Mouse (Mus musculus) spleen, adult 18-20 months (tissue): ENCODE data around the gene Secisbp2.
"Not testable (repeated sequence)": the region's sequence is repeated elsewhere in the genome, so short reads cannot be mapped to it uniquely, and the experiment has no call there.

Experiments
- DNase-seq, 2 experiments: peaks; one replicate each; pipeline ENCODE4 v3.0.0; 2022; ENCODE audit warnings: mixed read lengths in 2 of 2

Secisbp2 gene

DNA sequence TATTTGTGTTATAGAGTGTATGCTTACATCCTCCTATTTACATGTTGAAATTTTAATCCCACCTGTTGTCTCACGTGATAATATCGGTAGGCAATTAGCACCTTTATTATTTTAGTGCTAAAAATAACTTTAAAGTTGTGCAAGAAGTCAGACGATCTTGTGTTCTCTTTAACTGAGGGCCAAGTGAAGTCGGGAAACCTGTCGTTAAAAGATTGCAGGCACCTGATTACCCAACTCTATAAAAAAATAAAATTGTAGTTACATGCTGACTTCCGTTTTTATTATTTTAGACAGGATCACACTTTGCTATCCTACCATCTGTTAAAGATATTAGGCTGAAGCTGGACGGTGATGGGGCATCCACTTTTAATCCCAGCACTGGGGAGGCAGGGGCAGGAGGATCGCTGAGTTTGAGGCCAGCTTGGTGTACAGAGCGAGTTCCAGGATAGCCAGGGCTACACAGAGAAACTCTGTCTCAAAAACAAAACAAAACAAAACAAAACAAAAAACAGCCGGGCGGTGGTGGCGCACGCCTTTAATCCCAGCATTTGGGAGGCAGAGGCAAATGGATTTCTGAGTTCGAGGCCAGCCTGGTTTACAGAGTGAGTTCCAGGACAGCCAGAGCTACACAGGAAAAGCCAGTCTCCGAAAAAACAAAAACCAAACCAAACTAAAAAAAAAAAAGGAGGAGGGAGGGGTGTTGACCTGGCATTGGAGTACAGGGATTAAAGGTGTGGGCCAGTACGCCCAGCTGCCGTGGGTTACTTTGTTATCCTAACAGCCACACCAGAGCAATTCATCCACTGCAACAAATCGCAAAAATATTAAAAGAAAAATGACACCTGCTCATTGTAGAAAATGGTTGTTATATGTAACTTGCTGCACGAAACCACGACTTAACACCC is 7.3 kb upstream of the Secisbp2 start:
- no peak for DNase-seq

DNA sequence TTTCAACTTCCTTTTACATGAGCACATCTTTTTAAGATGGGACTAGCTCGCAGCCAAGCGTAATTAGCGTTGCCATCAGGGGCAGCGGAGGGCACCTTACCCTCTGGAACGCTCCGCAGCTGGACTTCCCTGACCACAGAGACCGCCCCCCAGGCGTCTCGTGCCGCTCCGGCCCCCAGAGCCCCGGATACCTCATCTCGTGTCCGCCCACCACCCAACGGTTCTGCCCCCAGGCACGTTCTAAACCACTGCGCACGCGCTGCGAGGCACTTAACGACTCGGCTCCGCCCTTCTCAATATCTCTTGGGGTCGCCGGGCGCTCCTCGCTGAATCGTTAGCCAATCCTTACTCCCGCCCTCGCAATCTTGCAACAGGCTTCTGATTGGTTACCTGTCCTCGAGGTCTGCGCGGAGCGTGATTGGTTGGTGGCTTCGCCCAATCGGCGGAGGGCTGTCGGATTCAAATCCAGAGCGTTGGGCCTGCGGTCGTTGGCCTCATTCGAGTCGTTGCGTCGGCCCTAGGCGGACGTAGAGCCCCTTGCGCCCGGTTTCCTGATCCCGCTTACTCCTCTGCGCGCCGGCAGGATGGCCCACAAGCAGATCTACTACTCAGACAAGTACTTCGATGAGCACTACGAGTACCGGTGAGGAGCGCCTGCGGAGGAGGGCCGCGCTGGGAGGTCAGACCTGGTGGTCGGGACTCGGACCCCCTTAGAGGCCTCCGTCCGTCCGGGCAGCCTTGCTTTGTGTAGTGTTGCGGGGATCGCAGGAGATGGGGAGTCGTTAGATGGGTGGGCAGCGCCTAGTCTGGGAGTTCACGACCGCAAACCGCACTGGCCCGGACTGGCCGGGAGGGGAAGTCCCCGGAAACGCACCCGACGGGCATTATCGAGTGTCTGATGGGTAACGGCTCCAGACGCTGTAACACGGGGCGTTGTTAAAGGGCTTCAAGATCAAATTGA is 6.4 kb upstream of the Secisbp2 start, which contains the start of gene Cks2:
Gene Cks2, plus strand, starts transcription at position 404 of the 961 bp plus-strand sequence.
- DNase-seq = peak; percentile 90 to 94

DNA sequence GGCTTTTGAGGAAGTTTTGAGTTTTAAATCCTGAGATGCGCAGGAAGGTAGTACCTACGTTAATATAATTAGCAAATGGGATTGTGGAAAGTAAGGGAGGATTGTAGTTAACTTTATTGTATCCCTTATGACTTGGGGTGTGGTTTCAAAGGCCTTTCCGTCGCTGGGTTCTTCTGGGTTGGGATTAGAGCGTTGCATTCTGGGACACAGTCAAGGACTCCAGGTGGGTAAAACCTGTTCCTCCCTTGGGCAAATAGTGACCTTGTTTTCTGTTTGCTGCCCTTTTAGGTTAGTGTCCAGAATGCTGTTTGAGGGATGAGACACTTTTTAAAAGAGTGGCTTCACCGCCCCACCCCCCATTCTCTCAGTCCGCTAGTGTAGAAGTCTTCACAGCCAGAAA is 5.6 kb upstream of the Secisbp2 start:
- peak in 1 of 2 experiments; percentile 3 for DNase-seq

DNA sequence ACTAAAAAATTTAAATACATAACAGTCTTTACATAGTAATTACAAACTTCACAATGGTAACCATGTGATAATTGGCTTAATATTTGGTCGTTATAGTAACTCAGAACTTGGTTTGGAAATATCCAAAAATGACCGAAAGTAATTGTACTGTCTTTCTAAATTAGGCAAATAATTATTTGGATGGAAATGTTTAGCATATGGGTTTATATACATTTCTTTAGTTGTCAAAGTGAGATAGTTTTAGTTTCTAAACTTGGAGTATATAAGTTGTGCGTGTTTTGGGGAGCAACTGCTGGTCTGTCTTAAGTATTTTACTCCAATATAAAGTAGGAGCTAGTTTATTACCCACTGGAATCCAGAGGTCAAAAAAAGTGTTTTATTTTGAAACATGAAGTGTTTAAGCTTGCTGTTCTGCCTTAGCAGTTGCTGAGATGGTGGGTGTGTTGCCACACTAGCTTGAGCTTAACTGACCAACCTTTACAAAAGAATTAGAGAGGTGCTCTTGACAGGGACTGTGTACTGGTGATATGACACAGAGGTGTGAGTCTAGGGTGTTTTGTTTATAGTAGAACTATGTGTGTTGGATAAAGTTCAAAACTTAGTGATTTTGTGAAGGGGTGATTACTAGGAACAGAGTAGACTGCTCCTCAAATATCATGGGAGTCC is 5.0 kb upstream of the Secisbp2 start:
- DNase-seq = no peak

DNA sequence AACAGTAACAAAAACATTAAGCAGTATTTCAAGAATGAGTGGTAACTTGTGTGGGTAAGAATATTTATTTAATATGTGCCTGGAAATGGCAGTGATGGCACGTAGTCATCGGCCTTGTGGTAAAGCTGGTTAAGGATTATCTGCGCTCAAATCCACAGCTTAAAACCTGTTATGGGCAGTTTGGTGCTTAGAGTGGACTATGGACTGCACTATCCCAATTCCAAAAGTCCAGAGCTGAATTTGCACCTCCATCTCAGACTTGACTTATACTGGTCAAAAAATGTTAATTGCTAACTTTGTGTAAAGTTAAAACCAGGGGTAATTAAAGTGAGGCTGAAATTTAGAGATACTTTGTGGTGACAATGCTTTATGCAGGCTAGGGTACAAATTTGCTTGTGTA is 3.7 kb upstream of the Secisbp2 start:
- DNase-seq = no peak

DNA sequence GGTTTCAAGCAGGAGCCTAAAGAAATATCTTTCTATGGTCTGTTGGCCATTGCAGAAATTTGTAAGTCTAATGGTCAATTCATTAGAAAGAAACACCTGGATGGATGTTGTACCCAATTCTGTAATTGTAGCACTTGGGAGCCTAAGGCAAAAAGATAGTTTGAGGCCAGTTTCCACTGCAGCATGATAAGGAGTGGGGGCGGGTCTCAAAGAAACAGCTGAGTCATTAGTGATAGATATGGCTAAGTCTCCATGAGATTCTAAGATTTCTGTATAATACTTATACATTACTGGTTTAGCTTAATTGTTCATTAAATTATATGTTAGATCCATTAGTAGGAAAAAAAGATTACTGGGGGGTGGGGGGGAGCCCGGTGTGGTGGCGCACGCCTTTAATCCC is 3.3 kb upstream of the Secisbp2 start:
- DNase-seq = no peak

DNA sequence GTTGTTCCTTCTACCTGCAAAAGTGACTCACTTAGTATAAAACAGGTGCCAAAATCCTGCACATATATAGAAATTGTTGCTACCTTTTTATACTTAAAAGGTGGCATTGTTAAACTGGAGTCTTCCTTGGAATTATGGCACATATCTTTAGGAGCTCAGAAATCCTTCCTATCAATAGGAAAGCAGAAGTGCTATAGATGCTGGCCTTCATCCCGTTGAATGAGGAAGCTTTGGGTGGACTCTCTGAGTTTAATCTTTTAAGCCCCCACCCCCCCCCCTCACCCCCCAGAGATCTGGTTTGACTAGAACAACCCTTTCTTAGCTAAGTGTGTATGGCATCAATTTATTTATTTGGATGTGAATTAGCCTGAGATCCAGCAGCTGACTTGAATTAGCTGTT is 1.8 kb upstream of the Secisbp2 start:
- no peak for DNase-seq

DNA sequence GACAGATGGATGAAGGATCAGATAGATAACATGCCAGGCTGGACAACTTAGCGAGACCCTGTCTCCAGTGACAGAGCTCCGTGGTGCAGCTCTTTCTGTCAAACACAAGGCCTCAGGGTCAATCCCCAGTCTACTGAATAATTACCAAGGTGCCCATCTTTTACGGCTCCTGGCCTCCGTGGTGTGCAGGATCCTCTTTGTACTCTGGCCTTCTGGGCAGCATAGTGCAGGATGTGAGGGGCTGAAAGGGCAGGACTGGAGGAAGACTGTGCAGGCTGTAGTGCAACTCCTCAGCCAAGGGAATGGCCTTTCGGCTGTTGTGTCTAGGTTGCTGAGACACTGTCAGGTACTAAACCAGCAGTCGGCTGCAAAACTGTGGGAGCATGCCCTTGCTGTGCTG is 1.7 kb downstream of the Secisbp2 start:
- DNase-seq = no peak

DNA sequence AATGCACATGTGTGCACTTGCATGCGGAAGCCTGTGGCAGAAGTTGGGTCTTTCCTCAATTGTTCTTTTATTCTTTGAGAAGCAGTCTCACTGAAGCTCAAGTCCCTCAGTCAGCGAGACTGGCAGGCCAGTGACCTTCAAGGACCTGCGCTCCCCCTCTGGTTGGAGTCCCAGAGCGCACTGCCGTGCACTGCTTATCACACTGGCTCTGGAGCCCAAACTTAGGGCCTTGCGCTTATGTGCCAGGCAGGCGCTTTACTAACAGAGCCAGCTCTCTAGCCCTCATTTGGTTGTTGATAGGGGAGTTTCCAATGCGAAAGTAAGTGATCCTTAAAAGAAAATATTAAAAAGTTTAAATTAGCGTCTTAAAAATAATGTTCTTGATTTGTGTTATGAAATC is 2.5 kb downstream of the Secisbp2 start:
- DNase-seq = no peak

DNA sequence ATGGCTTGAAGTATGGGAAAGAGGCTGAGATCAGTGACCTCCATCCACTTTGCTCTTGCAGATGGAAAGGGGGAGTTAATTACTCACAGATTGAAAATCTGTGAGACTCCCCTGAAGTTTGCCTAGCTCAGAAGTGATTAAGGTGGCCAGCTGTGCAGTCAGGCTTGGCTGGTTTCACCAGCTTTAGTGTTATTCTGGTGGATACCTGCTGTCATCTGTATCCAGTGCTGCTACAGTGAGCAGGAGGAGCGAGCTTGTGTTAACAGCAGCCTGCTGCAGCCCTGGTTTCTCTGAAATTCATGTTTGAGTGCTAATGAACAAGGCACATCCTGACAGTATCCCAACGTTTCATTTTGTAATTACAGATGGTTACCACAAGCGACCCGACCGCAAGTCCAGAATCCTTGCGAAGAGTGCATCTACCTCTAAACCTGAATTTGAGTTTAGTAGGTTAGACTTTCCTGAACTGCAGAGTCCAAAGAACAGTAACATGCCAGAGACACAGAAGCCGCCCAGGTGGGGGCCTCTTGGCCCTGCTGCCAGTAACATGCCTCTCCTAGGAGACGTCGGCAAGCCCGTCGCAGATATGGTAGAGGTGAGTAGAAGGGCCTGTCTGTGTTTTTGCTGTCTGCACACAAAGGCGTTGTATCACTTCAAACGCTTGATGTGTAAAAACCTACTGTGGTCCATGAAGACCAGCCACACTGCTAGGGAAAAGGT is 5.2 kb downstream of the Secisbp2 start:
- DNase-seq = no peak

DNA sequence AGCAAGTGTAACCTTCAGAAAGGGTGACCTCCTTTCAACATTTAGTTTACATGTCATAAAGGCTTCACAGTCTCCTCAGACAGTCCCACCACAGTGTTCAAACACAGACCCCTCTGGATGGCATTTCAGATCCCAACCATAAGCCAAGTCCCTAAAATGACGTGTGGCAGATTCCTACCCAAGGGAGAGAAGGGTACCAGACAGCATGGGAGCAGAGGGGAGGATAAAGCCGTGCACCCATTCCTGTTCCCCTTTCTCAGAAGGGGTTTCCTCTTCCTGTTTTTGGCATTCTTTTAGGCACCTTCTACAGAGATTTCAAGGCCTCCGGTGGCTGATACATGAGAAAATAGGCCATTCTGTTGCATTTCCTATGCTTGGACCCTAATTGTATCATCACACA is 6.6 kb downstream of the Secisbp2 start:
- no peak for DNase-seq

DNA sequence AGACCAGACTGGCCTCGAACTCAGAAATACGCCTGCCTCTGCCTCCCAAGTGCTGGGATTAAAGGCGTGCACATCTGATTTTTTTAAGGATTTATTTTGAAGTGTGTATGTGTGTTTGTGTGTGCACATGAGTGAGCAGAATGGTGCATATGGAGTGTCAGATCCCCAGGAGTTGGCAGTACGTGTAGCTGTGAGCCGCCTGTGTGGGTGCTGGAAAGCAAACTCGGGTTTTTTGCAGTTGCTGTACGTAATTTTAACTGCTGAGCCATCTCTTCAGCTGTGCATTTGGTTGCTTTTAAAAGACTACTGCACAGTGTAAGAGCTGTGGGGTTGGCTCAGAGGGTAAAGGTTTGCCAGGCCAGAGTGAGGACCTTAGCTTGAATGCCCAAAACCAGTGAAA is 8.1 kb downstream of the Secisbp2 start:
- no peak for DNase-seq

DNA sequence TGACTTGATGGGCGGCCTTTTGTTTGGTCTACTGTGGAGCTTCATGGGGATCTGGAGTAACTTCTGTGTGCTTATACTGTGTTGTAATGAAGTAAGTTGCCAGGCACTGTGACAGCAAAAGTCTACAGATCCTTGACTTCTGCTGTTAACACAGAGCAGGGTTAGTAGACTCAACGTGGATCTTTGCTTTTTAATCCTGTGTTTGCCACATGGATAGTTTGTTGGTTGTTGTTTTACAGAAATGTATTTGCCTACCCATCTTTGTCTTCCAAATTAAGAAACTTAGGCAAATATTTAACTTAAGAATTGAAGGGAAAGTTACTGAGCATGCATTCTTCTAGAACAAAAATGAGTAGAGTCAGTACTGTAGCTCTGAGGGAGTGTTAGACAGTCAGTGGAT is 12.1 kb downstream of the Secisbp2 start:
- no peak for DNase-seq

DNA sequence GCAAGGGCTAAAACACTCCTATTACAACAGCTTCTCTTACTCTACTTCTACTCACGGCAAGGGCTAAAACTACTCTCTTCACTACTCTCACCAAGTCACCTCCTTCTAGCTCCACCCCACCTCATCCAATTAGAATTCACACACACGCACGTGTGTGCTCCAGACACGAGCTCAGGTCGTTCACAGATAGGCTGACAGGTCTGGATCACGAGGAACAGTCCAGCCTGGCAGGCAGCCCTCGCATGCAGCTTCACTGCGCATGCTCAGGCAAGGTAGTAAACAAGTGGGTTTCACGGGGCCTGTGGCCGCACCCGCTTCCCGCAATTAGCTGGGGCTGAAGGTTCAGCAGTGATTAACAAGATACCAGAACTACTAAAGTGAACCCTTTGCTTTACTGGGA is 16.7 kb downstream of the Secisbp2 start:
- not testable (repeated sequence) for DNase-seq

DNA sequence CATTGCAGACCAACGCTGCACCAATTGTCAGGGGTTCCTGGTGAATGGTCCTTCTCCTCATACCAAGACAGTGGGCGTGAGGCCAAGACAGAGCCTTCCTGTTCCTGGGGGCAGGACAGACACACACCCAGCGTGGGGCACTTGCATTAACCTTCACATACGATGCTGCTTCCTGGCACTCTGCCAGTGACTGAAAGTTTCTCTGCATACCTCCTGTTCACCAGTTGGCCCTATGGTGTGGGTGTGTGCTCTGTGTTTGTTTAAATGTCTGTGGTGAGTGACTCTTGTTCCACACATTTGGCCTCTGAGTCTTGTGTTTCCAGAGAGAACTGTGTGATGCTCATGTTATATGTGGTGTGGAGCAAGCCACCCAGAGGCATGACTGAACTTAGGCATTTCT is 25.1 kb downstream of the Secisbp2 start:
- DNase-seq = no peak

DNA sequence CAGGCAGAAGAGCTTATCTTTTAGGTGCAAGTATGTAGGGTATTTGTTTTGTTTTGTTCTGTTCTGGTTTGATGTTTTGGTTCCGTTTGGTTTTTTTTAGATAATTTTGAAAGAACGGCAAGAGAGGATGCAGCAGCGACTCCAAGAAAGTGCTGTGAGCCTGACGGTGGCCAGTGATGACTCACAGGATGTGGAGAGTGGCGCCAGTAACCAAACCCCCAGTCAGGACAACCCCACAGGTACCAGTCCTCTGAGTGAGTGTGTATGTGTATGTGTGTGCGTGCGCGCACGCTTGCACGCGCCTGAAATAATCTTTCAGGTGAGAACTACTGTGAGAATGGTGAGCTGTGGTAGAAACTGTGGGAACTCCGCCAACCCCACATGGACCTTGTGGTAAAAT is 25.5 kb downstream of the Secisbp2 start:
- DNase-seq = no peak

DNA sequence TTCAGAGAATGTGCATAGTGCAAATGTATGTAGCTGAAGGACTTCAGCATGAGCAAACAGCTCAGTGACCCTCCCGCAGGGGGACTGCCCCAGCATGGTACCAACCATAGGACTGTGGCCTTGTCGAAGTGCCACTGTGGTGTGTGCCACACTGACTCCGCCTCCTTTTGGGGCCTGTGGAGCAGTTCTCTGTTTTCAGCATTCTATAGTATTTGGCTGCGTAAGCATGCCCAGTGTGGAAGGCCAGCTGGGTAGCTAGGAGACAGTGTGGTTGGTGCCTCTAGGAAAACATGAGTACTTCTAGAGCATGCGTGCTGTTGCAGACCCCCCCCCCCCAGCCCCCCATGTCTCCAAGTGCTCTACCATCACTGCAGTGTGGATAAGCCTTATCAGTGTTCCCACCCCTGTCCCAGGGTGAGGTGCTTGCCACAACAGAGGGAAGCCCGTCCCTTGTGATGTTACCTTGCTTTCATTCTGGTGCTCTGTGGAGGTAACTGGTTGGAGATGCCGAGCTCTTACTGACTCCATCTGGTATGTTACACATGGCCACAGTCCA is 26.2 kb downstream of the Secisbp2 start:
- DNase-seq = no peak

DNA sequence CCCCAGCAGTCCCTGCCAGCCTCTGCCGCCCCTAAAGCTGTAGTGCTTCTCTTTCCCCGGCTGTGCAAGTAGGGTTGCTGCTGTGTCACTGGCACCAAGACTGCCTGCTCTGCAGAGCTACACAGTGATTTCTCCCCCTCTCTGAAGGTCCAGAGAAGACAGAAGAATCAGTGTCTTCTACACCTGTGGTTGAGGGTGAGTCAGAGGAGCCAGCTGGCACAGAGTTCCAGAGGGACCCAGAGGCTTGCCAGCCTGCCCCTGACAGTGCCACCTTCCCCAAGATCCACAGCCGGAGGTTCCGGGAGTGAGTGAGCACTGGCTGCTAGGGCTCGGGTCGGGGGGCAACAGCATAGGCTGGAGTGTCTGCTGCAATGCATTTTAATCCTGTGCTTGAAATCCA is 27.2 kb downstream of the Secisbp2 start:
- DNase-seq = no peak

DNA sequence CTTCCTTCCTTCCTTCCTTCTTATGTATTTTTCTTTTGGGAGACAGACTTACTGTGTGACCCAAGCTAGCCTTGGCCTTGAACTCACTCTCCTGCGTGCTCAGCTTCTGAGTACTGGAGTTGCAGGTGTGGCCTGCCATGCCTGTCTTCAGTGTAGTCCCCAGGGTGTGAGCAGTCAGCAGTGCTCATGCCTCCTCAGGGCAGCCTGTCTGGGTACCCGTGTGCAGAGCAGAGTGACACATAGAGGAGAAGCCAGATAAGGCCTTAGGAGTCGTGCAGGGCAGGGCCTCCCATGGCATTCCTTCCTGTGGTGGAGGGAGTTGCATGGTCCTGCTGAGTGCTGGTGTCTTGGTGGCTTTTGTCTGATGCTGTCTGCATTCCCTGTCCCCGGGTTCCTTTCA is 27.8 kb downstream of the Secisbp2 start:
- no peak for DNase-seq

DNA sequence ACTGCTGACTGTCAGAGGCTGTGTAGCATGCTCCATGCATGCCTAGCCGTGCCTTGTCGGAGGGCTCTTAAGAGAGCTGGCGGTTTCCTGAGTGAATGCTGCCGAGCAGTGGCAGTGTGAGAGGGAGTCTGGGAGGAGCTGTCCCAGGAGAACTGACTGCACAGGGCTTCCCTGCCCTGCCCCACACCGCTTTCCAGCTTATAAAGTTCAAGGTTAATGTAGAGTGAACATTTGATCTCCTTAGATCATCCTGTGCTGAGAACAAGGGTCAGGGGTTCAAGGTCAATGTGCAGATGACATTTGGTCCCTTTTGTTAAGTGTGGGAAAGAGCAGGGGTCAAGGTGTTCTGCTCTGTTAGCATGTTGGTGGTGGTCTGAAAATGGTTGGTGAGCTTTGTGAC is 29.6 kb downstream of the Secisbp2 start:
- DNase-seq = no peak

DNA sequence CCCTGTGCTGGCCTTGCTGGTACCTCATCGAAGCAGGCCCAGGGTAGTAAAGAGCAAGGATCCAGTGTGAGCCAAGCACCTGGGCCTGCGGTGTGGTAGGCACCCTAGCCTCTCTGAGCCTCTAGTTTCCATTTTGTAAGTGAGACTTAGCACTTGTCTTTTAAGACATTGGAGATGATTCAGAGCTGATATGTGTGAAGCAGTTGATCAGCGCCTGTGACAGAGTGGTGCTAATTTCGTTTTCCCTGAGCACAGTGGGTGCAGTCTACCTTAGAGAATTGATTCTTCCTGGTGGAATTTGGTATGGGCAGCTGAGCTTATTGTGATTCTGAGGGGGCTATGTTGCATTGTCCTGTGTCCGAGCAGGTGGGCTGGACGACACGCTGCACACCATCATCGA is 30.1 kb downstream of the Secisbp2 start:
- no peak for DNase-seq
